Mouse (Mus musculus) testis, adult 2 months (tissue): ENCODE measurements around the gene Lmtk2.
A peak's percentile ranks its signal among the peaks of the same experiment; 100 is the strongest.

ENCODE experiments used
- CTCF ChIP-seq: fragments of 200-500 bp; IDR thresholded peaks from 2 replicates; pipeline ENCODE4 v1.5.1; 2012; ENCODE audit warnings: low read depth, mild to moderate bottlenecking, inconsistent platforms, low read length, moderate library complexity; ENCODE audit not compliant: control insufficient read depth, insufficient read depth, insufficient replicate concordance
- POLR2A ChIP-seq: fragments of 200-500 bp; IDR thresholded peaks from 2 replicates; pipeline ENCODE4 v1.6.1; 2012; ENCODE audit warnings: low read depth, mild to moderate bottlenecking, inconsistent platforms, low read length, moderate library complexity; ENCODE audit not compliant: control insufficient read depth

- TF ChIP-seq POLR2A: no peak
- peak; percentile 37; the same call in 1 of the 2 replicates for TF ChIP-seq CTCF
Measured at GRCm38 (mm10) chr5:144202430-144202829, 102.2 kb downstream of the Lmtk2 start.
